Mouse (Mus musculus): ENCODE results near the gene Gm13723. TPM values are rescaled to one million over a fixed set of nuclear protein-coding genes. Genes with fewer than 3 reads are reported as not detected.

Gm13723 gene
- not detected for total RNA-seq (2022)

DNA sequence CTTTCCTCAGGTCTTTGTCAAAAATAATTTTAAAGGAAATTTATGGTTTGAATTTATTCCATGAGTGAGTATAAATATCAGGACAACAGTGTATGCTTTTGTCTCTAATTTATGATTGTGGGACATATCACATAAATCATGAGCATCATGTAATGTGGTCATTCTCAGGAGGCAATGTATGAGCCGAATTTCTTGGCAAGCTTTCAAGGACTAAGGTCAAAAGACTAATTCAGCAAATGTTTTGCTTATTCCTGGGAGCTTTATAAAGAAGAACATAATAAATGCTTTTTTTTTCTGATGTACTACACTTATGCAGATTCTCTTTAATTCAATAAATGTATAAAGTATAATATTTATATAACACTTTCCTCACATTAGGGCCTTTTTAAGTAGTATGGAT, at the start of gene Gm13723:
Gm13723 (minus strand) TSS at position 101 of the 400 bp plus-strand sequence.
- no peak for DNase-seq (ENCODE audit: low spot score in 2 of 2)

DNA sequence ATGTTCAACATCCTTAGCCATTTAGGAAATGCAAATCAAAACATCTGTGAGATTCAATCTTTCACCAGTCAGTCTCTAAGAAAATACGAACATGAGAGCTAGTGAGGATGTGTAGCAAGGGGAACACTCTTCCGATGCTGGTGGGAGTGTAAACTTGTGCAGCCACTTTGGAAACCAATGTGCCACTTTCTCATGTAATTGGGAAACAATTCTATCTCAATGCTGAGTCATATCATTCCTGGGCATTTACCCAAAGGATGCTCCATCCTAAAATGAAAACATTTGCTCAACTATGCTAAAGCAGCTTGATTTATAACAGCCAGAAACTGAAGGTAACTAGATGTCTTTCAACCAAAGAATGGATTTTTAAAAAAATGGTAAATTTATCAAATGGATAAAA, 31.0 kb upstream of the Gm13723 start:
- no peak for DNase-seq (ENCODE audit: low spot score in 2 of 2)

DNA sequence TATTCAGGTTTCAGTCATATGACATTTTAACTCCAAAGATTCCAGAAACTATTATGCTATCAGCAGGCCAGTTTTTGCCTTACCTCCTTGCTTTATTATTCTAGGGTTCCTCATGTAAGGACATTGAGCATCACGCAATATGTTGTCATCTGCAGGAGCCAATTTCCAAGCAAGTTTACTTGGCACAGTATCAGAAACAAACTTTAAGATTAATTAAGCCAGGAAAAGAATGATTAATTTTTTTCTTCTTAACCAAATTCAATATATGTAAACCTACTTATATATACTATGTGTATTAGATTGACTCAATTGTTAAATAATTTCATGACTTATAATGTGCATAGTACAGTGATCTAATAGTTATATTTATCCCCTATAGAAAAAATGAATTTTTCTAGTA, 17.5 kb upstream of the Gm13723 start, which contains the start of gene Olfr1097:
Olfr1097 (minus strand) TSS at position 101 of the 400 bp plus-strand sequence.
- no peak for DNase-seq (ENCODE audit: low spot score in 2 of 2)

DNA sequence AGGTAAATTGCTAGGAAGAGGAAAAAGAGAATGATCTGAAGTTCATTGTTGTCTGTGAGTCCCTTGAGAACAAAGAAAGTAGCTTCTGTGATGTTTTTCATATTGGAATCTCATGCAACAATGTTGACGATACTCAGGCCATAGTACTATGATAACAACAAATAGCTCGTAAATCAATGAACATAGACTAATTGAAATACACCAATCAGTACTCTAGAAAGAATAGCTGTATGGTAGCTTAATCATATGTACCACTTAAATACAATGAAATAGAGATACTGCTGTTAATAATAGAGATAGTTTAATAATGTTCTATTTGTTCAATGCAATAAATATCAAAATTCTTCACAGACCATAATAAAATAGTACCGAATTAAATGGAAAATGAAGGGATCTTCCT, 23.0 kb downstream of the Gm13723 start, which contains the start of gene Olfr1095:
Olfr1095 (minus strand) TSS at position 101 of the 400 bp plus-strand sequence.
- DNase-seq (ENCODE audit: low spot score in 2 of 2): no peak

DNA sequence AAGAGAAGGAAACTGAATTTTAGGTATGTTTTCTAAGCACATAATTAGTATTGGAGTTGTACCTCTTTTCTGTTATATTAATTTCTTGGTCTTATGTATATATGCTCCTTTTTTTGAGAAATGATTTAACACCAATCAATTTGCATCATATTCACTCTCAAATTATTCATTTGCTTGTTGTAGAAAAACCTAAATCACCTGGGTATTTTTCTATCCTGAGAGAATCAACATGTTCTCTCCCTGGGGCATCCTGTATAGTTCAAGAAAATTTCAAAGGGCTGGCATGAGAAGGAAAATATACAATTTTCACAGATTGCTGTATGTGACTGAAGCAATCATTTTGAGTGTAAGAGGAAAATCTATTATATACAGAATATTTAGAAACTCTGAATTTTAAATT, 50.2 kb downstream of the Gm13723 start, which contains the start of gene Olfr1094:
Olfr1094 (plus strand) TSS at position 301 of the 400 bp plus-strand sequence.
- no peak for DNase-seq (ENCODE audit: low spot score in 2 of 2)

Other genes starting within 250 kb of the Gm13723 start
- gene Olfr1084, start 235.1 kb downstream of the Gm13723 start, total RNA-seq (2022): not detected
- gene Olfr1085, start 212.8 kb downstream of the Gm13723 start, total RNA-seq (2022): not detected
- not detected for gene Olfr1086, start 194.7 kb downstream of the Gm13723 start, total RNA-seq (2022)
- gene Olfr1087, start 176.4 kb downstream of the Gm13723 start, total RNA-seq (2022): not detected
- not detected for gene Olfr1089, start 141.1 kb downstream of the Gm13723 start, total RNA-seq (2022)
- not detected for gene Olfr1090, start 115.8 kb downstream of the Gm13723 start, total RNA-seq (2022)
- gene Olfr1093, start 92.3 kb downstream of the Gm13723 start, total RNA-seq (2022): not detected
- not detected for gene Olfr141, start 64.8 kb downstream of the Gm13723 start, total RNA-seq (2022)
- gene Olfr1094, start 50.1 kb downstream of the Gm13723 start, total RNA-seq (2022): not detected
- not detected for gene Olfr1095, start 23.1 kb downstream of the Gm13723 start, total RNA-seq (2022)
- not detected for gene Olfr1097, start 17.4 kb upstream of the Gm13723 start, total RNA-seq (2022)
- gene Olfr1098, start 49.7 kb upstream of the Gm13723 start, total RNA-seq (2022): not detected
- not detected for gene Olfr1099, start 85.9 kb upstream of the Gm13723 start, total RNA-seq (2022)
- gene Olfr1100, start 105.2 kb upstream of the Gm13723 start, total RNA-seq (2022): not detected
- not detected for gene Olfr1101, start 116.4 kb upstream of the Gm13723 start, total RNA-seq (2022)
- not detected for gene Olfr1102, start 123.6 kb upstream of the Gm13723 start, total RNA-seq (2022)
- gene Olfr1104, start 152.3 kb upstream of the Gm13723 start, total RNA-seq (2022): not detected
- gene Olfr1105, start 161.7 kb upstream of the Gm13723 start, total RNA-seq (2022): not detected
- not detected for gene Olfr1106, start 177.5 kb upstream of the Gm13723 start, total RNA-seq (2022)
- not detected for gene Olfr1107, start 201.0 kb upstream of the Gm13723 start, total RNA-seq (2022)
- not detected for gene Olfr1109, start 221.2 kb upstream of the Gm13723 start, total RNA-seq (2022)
- not detected for gene Olfr259, start 239.8 kb upstream of the Gm13723 start, total RNA-seq (2022)

Measured in gastrocnemius, adult 8-10 months (tissue).